Mouse (Mus musculus): ENCODE measurements around the gene Gm4707. TPM values are rescaled to one million over a fixed set of nuclear protein-coding genes. Genes with fewer than 3 reads are reported as not detected.

Gene Gm4707
- total RNA-seq, 2 experiments from 2014 or later, result 1.5 to 4.4 TPM

GRCm38 (mm10) chr17:71417008-71417407 lies 42.7 kb downstream of the Gm4707 start:
- no peak for TF ChIP-seq CTCF (IDR thresholded peaks at IDR 0.05)
- Histone ChIP-seq H3K4me3 (no peak overlapping the region), H3K27ac (no peak overlapping the region)
- no peak for DNase-seq (ENCODE audit: extremely low spot score in 1 of 2, low spot score in 2 of 2)
- intact Hi-C loops (cut with DNase I), result no loop called here

Other genes starting within 250 kb of the Gm4707 start
- gene Emilin2, start 147.9 kb downstream of the Gm4707 start, total RNA-seq (2021), result 1 to 10 TPM; 1.7 to 2.0 TPM
- gene Smchd1, start 15.4 kb upstream of the Gm4707 start, total RNA-seq (2021), result 10 to 100 TPM; 32.5 to 34.5 TPM
- gene Ndc80, start 66.9 kb upstream of the Gm4707 start, total RNA-seq (2021), result under 1 TPM; 0.45 to 0.47 TPM
- 1 to 10 TPM; 1.6 to 2.4 TPM for gene Spdya, start 92.1 kb upstream of the Gm4707 start, total RNA-seq (2021)
- 10 to 100 TPM; 26.8 to 27.8 TPM for gene Wdr43, start 156.0 kb upstream of the Gm4707 start, total RNA-seq (2021)
- gene Togaram2, start 213.3 kb upstream of the Gm4707 start, total RNA-seq (2021), result 1 to 10 TPM; 3.3 to 3.8 TPM

Measured in left cerebral cortex, adult 2 months (tissue).